Mouse (Mus musculus): ENCODE measurements around the gene Tmem45a2.

DNA sequence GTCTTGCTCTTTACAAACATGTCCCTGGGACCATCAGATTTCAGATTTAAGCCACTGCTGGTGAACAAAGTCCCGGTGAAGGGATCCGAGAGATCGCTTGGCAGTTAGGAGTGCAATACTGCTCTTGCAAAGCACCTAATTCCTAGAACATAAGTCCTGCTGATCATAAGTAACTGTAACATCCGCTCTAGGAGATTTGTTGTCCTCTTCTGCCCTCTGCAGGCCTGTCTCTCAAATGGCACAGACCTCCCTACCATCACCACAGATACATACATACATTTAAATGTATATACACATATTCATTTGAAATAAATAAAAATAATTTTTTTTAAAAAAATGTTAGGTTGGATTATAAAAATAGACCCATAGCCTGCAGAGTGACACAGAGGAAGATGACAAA is 21.3 kb upstream of the Tmem45a2 start:
- TF ChIP-seq CTCF (conservative IDR thresholded peaks at IDR 0.05 in 1 of 2, IDR thresholded peaks at IDR 0.05 in 1 of 2; ENCODE audit: low read depth in 2 of 2, low read length in 2 of 2) (peak; percentile 69 to 95), POLR2A (IDR thresholded peaks at IDR 0.05; ENCODE audit: low read depth, low read length) (no peak), EP300 (IDR thresholded peaks at IDR 0.05; ENCODE audit: low read length) (no peak), RAD21 (IDR thresholded peaks at IDR 0.05; ENCODE audit: low read depth, low read length) (peak; percentile 99), BHLHE40 (IDR thresholded peaks at IDR 0.05; ENCODE audit: low read depth, low read length) (no peak), E2F4 (IDR thresholded peaks at IDR 0.05; ENCODE audit: insufficient replicate concordance, low read depth, low read length) (no peak), NELFE (IDR thresholded peaks at IDR 0.05; ENCODE audit: low read depth, low read length) (no peak; the same call in 1 of the 2 replicates), MAX (IDR thresholded peaks at IDR 0.05; ENCODE audit: low read length) (no peak), TCF12 (IDR thresholded peaks at IDR 0.05; ENCODE audit: low read depth, low read length) (no peak)
